Mouse (Mus musculus) brain, embryonic 14.5 days (tissue): Measurements from ENCODE around the gene Kcmf1.

Experiments
- CTCF ChIP-seq: fragments of 200-500 bp; IDR thresholded peaks from 2 replicates; pipeline ENCODE4 v1.5.1; 2012; ENCODE audit warnings: inconsistent platforms, mild to moderate bottlenecking, moderate library complexity, borderline replicate concordance; ENCODE audit not compliant: insufficient read depth, insufficient read length; ENCODE audit errors: extremely low read depth
- POLR2A ChIP-seq: fragments of 200-500 bp; IDR thresholded peaks from 2 replicates; pipeline ENCODE4 v1.6.1; 2012; ENCODE audit warnings: mild to moderate bottlenecking, inconsistent platforms, borderline replicate concordance; ENCODE audit not compliant: poor library complexity, insufficient read depth, insufficient read length, severe bottlenecking; ENCODE audit errors: extremely low read depth

GRCm38 (mm10) chr6:72937859-72938258, 38.1 kb upstream of the Kcmf1 start:
- no peak for TF ChIP-seq CTCF
- TF ChIP-seq POLR2A, result no peak
